Mouse (Mus musculus) ES-E14 (cell line): ENCODE measurements around the gene Sp1. TPM values are rescaled to one million over a fixed set of nuclear protein-coding genes. Genes with fewer than 3 reads are reported as not detected.

Source experiments
- DNase-seq: peaks from one replicate; pipeline ENCODE4 v3.0.0-alpha.2; 2013; ENCODE audit warnings: low read depth, low spot score
- H3K27ac ChIP-seq: 2 replicates; pipeline ENCODE4 v1.5.1; 2012; ENCODE audit warnings: low read depth, mild to moderate bottlenecking, low read length, moderate library complexity, mixed read lengths; ENCODE audit not compliant: poor library complexity, insufficient read depth, severe bottlenecking
- H3K36me3 ChIP-seq: 2 replicates; pipeline ENCODE4 v1.6.1; 2012; ENCODE audit warnings: mild to moderate bottlenecking, low read length, moderate library complexity, mixed read lengths; ENCODE audit not compliant: control insufficient read depth, poor library complexity, insufficient read depth, severe bottlenecking
- H3K4me1 ChIP-seq, 2 experiments: fragments of 150-350 bp in 1 of 2; sonication (generic) in 1 of 2; 2 replicates each; pipeline ENCODE4 v1.6.1; 2012; ENCODE audit warnings: low read length in 2 of 2, mild to moderate bottlenecking in 1 of 2, mixed read lengths in 1 of 2; ENCODE audit not compliant: control insufficient read depth in 2 of 2, insufficient read depth in 2 of 2, poor library complexity in 1 of 2
- H3K4me3 ChIP-seq, 2 experiments: fragments of 150-350 bp in 1 of 2; sonication (generic) in 1 of 2; 2 replicates each; pipeline ENCODE4 v1.5.1; 2012; ENCODE audit warnings: low read length in 2 of 2, low read depth in 1 of 2, mild to moderate bottlenecking in 1 of 2, mixed read lengths in 1 of 2; ENCODE audit not compliant: insufficient read depth in 1 of 2, poor library complexity in 1 of 2, severe bottlenecking in 1 of 2
- H3K9ac ChIP-seq: 2 replicates; pipeline ENCODE4 v1.6.1; 2012; ENCODE audit warnings: low read depth, mild to moderate bottlenecking, low read length, mixed read lengths; ENCODE audit not compliant: poor library complexity, insufficient read depth, severe bottlenecking
- H3K9me3 ChIP-seq: fragments of 150-350 bp; sonication (generic); 2 replicates; pipeline ENCODE4 v1.6.1; 2012; ENCODE audit warnings: low read depth, mild to moderate bottlenecking, low read length; ENCODE audit not compliant: control insufficient read depth, insufficient read depth
- CHD2 ChIP-seq: IDR thresholded peaks from 2 replicates; pipeline ENCODE4 v1.6.1; 2014; ENCODE audit warnings: mild to moderate bottlenecking, low read depth, low read length, inconsistent platforms
- HCFC1 ChIP-seq: IDR thresholded peaks from 2 replicates; pipeline ENCODE4 v1.6.1; 2012; ENCODE audit warnings: low read length, inconsistent platforms, borderline replicate concordance; ENCODE audit not compliant: insufficient read depth
- MAFK ChIP-seq: IDR thresholded peaks from 2 replicates; pipeline ENCODE4 v1.6.1; 2014; ENCODE audit warnings: mild to moderate bottlenecking, low read depth, low read length, inconsistent platforms; ENCODE audit not compliant: insufficient read depth
- ZC3H11A ChIP-seq: IDR thresholded peaks from 2 replicates; pipeline ENCODE4 v1.6.1; 2012; ENCODE audit warnings: low read depth, mild to moderate bottlenecking, inconsistent platforms, low read length, borderline replicate concordance
- ZNF384 ChIP-seq: IDR thresholded peaks from 2 replicates; pipeline ENCODE4 v1.6.1; 2012; ENCODE audit warnings: low read depth, low read length, inconsistent platforms
- in situ Hi-C, 2 experiments: fragments of 600-800 bp; cut with MboI; formaldehyde crosslinking; loops; one replicate each; pipeline ENCODE4 v1.15.1; 2025; ENCODE audit warnings: low sequenced_read_pairs in 2 of 2, inconsistent platforms in 1 of 2; ENCODE audit not compliant: unreplicated experiment in 2 of 2
- total RNA-seq: library from RNA; depleted of rRNA; stranded (reverse); fragments of 300-350 nt; gene quantifications from 2 replicates; pipeline ENCODE4 v1.2.3, GENCODE M21; 2012

Gene Sp1
- total RNA-seq, 1 experiment: 93.4 TPM

GRCm38 (mm10) chr15:102395061-102395460 is 10.9 kb upstream of the Sp1 start:
- H3K4me3 ChIP-seq: peak overlapping the region in 1 of 2 experiments; percentile 33; a peak in 1 of 4 replicates
- TF ChIP-seq ZNF384 (no peak), ZC3H11A (no peak), MAFK (no peak), HCFC1 (no peak), CHD2 (no peak)
- in situ Hi-C loops: no loop called here
- H3K36me3 ChIP-seq: no peaks in the 10 kb centered on the region
- H3K27ac ChIP-seq: peak overlapping the region; percentile 97
- H3K4me1 ChIP-seq: peaks cover 13 to 19% of the 10 kb centered on the region in 2 experiments
- H3K9ac ChIP-seq: peak overlapping the region; percentile 46; the same call in 1 of the 2 replicates
- no peak for DNase-seq
- H3K9me3 ChIP-seq: no peaks in the 10 kb centered on the region

DNA sequence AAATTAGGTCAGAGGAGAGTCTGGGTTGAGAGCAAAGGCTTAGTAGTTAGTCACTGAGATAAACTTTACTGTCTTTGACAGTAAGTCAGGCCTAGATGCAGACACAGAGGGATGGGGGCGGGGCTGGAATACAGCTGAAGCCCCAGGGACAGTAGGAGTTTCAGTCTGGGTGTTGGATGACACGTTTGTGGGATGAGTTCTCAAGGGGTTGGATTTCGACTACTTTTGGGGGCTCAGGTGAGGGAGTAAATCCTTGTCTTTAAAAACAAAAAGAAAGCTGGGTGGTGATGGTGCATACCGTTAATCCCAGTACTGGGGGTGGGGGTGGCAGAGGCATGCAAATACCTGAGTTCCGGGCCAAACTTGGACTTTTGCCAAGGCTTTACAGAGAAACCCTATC is 7.3 kb upstream of the Sp1 start:
- DNase-seq: no peak
- Histone ChIP-seq H3K36me3 (no peaks in the 10 kb centered on the region), H3K27ac (peak overlapping the region; percentile 99), H3K9me3 (no peaks in the 10 kb centered on the region), H3K4me1 (peaks cover 12 to 25% of the 10 kb centered on the region in 2 experiments), H3K9ac (peak overlapping the region; percentile 71; the same call in 1 of the 2 replicates), H3K4me3 (peak overlapping the region; percentile 60 to 66)
- in situ Hi-C loops: no loop called here
- TF ChIP-seq MAFK: no peak
- TF ChIP-seq ZNF384: no peak
- TF ChIP-seq HCFC1: no peak

DNA sequence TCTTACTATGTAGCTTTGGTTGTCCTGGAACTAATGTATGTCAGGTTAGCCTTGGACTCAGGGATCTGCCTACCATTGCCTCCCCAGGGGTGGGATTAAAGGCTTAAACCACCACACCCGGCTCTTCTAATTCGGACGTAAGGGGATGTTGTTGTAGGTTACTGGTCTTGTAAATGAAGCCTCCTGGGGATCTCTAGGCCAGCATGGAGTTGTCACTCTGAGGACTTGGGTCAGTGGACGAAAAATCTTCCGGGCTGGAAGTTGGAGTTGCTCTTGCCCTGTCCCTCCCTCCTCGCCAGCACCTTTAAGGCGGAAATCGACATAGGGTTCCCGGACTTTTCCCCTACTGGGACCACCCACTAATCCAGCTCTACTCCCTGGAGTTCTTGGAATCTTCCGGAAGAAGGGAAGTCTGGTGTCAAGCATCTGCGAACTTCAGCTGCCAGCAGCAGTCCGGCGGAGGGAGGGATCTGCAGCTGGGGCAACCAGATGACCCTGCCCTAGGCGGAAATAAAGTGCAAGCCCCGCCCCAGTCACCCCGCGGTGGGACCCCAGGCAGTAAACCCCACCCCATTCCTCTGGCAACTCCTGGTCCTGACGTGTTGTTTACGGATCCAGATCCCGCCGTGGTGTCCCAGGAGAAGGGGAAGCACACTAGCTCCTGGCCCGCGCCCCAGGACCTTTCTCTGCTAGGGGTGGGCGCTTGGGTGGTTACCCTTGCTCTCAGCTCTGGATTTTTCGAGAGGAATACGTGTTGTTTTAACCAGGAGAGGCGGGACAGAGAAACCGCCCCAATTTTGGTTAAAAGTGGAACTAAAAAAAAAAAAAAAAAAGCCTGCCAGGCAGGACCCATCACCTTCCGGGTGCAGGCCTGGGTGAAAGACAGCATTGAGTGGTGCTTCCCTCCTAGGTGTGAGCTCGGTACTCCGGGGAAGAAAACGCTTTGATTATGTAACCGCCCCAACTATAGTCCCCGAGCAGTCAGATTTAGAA is 6.4 kb upstream of the Sp1 start:
- Histone ChIP-seq H3K27ac (peak overlapping the region; percentile 99), H3K9me3 (no peaks in the 10 kb centered on the region), H3K4me3 (peak overlapping the region; percentile 60 to 66), H3K36me3 (no peaks in the 10 kb centered on the region), H3K9ac (peak overlapping the region; percentile 75), H3K4me1 (peaks cover 12 to 22% of the 10 kb centered on the region in 2 experiments)
- in situ Hi-C loops: no loop called here
- TF ChIP-seq ZNF384: peak; percentile 94
- no peak for TF ChIP-seq ZC3H11A
- DNase-seq: peak; percentile 92

- no peaks in the 10 kb centered on the region for H3K9me3 ChIP-seq
- H3K36me3 ChIP-seq: no peaks in the 10 kb centered on the region
- DNase-seq: no peak
- H3K4me1 ChIP-seq: peaks cover 12 to 17% of the 10 kb centered on the region in 2 experiments
- in situ Hi-C loops: no loop called here
- TF ChIP-seq CHD2 (no peak), ZNF384 (no peak), MAFK (no peak), ZC3H11A (no peak), HCFC1 (no peak)
- peak overlapping the region; percentile 99 for H3K27ac ChIP-seq
- peak overlapping the region; percentile 24 to 60 for H3K4me3 ChIP-seq
- peak overlapping the region; percentile 75; the same call in 1 of the 2 replicates for H3K9ac ChIP-seq
Observed at GRCm38 (mm10) chr15:102400476-102401045, 5.4 kb upstream of the Sp1 start.
